Mouse (Mus musculus): ENCODE results near the gene 2210408I21Rik.

GRCm38 (mm10) chr13:77528960-77529699 lies 393.8 kb downstream of the 2210408I21Rik start:
- TF ChIP-seq GATA1 (IDR thresholded peaks at IDR 0.05; ENCODE audit: borderline replicate concordance, low read length) (no peak), FLI1 (IDR thresholded peaks at IDR 0.05; ENCODE audit: low read length) (no peak)
